Mouse (Mus musculus) c-Kit-positive CD71-positive TER-119-negative erythroid progenitor cells, embryonic 14.5 days (primary cell): ENCODE measurements at regions not wholly inside any gene's neighbourhood (a gene's known extent, or its start where the extent isn't known, plus 50 kb on each side); places are given as distances from the start of the nearest gene placed in this dataset.

ENCODE experiments used
- DNase-seq: peaks from one replicate; pipeline ENCODE4 v3.0.0-alpha.2; 2013; ENCODE audit warnings: low read depth

DNA sequence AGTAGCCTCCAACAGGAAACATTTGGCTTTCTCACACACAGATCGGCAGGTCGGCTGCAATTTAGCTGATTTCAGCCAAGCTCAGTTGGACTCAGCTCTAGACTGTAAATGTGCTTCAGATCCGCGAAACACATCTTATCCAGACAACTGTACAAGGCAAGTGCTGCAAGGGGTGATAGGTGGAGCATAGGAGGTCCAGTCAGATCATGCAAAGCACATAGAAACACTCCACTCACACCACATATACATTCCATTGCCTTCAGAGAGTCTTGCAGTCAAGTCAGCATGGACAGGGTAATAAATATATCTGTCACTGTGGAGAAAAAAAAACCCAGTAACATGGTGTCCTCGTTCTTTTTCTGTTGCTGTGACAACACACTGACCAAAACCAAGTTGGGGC, 160.3 kb downstream of the H2al1j start:
- DNase-seq, result no peak

DNA sequence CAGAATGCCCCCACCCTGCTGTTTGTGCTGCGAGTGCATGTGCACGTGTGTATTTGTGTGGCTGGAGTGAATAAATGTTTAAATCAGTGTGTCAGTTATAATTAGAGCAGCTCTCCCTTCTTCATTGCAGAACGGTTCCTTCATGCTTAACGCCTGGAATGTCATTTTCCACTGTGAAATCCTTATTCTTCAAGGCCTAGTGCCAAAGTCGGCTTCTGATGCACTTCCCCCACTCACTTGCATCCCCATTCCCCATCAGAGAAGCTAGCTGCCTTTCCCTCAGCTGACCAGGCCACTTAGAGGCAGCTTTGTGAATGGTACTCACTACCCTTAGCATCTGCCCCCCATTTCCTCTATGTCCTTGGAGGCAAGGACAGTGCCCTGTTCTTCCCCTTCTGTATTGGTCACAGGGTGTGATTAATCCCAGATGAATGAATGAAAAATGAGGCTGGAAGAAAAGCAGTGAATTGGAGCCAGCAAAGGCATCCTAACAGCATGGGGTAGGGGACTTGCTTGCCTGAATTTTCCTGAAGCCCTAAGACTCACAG, 162.6 kb downstream of the H2al1j start:
- no peak for DNase-seq

DNA sequence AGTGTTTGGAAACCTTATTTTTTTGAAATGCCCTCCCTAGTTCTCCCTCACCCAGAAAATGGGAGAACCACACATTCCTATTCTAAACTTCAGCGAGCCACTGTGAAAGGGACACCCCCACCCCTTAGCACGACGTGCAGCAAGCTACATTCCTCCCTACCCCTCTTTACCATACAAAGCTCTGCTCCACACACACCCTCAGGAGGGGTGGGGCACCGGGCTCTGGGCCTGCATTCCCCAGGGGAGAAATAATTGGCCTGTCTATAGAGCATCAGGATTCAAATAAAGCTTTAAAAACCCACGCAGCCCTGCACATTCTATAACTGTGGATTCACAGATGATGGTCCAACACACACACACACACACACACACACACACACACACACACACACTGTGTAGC, 163.6 kb downstream of the H2al1j start:
- DNase-seq, result no peak

DNA sequence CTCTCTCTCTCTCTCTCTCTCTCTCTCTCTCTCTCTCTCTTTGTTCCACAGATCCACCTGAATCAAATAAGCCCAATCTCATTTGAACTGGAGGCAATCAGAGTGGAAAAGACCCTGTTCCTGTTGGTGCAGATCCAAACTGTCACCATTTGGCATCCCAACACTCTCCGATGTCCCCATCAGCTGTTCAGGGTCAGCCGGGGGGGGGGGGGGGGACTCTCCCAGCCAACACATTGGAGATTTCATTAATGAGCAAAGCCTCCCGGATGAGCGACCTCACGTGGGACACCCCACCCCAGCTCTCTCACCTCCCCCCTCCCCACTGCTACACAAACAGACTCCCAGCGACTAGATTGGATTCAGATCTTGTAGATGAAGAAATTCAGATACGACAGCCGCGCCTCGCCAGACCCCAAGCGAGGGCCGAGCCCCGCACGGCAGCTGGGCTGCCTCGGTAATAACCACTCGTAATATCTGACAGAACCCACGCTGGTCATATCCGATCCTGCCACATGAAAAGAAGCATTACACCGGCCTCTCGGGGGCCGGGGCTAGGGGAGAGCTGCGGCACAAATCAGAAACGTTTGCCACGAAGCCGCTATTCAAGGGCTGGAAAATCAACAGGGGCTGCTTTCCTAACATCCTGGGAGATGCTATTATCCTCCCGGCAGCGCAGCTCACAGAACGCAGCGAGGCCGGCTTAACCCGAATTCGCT, 164.2 kb downstream of the H2al1j start:
- no peak for DNase-seq

DNA sequence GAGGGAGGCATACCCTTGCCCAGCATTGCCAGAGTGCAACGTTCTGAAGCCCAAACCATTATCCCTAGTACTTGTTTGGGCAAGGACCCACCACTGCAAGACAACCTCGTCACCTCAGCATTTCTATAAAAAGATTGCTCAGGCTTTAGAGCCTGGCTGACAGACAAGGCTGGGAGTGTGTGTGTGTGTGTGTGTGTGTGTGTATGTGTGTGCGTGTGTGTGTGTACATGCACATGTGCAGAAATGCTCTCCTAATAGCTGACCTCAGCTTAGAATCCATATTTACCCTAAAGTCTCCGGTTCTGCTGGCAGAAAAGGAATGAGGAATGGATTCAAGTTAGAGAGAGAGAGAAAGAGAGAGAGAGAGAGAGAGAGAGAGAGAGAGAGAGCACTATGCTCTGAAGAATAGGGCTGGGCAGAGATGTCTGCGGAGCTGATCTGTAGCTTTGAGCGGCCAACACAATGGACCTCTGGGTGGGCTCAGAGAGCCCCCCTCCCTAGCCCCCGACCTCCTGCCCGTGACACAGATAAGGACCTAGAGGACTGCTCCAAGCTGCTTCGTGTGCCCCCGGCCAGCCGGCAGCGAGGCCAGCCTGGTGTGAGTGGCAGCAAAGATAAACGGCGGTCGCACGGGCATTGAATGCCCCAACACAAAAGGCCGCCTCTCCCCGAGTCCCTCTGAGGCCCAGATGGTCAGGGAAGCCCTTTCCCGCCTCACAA, 166.1 kb downstream of the H2al1j start:
- DNase-seq, result no peak

DNA sequence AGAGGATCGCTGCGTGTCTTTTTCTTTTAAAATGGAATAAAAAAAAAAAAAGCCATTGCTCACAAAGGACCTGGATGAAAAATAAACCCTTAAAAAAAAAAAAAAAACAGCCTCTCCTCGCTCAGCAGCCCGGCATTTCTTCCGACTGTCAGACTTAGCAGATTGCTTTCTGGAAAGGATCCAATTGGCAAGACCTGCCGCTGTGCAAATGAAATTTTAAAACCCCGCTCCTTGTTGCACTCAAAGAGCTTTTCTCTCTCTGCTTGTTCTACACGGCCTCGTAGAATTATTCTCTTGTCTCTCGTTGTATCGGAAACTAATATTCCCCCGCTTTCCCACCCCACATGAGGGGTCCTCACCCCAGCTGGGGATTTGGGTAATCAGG, 166.6 kb downstream of the H2al1j start:
- no peak for DNase-seq

DNA sequence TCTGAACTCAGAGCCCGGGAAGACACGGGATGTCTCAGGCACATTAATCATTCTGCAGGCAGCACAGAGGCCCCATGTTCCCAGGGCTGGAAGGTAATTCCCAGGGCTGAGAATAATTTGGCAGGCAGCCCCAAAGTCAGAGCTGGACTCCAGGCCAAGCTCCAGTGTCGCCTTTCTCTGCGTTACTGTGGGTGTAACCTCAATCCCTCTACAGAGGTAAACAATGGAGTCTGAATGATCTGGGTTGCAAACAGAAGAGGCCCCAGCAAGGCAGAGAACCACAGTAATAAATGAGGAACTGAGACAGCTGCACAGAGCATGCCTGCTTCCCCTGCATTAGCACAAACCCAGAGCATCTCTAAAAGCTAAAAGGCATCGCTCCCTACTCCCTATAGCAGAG, 184.8 kb downstream of the H2al1j start:
- no peak for DNase-seq

DNA sequence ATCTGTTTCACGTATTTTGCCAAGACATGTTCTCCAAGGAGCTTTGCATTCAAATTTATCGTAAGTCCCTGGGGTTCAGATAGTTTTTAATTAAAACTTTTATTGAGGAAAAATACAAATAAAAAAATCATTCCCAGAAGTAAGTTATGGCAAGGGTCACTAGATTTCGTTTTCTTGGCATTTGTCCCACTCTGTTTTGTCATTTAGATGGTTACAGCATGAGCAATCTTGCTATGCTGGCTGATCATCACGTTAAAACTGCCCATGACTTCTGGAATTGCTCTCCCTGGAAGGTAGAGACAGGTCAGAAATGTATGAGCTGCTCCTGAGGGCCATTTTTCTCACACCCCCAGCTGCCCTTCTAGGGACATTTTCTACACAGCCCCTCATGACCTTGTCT, 185.3 kb downstream of the H2al1j start:
- DNase-seq, result no peak

DNA sequence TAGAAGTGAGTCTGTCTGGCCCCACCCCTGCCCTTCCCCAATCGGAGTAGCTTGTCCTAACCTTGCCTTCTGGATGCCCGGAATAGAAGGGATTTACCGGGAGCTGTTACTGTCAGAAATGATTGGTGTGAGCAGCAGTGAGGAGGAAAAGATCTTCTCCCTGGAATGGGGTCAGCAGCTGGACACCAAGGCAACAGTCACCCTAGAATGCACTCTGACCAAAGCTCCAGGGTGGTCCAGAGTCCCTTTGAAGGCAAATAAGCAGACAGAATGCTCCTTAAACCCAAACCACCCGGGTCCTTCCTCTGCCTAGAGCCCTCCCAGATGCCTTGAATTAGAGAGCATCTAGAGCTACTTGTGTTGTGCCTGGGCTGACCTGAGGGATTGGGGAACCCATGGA, 196.2 kb downstream of the H2al1j start:
- DNase-seq, result no peak

DNA sequence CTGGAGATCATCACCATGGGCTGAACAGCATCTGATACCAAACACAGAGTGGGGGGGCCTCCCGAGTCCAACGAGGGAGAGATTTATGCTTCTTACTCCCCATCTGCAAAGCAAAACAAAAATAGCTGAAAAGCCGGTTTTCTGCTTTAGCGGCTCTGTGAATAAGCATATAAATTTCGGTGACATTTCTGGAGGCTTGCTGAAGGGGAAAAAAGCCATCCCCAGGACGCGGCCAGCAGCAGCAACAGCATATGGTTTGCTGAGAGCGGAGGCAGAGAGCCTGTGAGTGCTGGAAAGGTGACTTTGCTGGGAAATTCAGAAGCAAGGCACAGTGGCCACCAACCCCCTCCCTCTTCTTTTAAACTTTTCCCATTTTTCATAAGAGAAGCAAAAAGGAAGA, 197.7 kb downstream of the H2al1j start:
- DNase-seq, result no peak

DNA sequence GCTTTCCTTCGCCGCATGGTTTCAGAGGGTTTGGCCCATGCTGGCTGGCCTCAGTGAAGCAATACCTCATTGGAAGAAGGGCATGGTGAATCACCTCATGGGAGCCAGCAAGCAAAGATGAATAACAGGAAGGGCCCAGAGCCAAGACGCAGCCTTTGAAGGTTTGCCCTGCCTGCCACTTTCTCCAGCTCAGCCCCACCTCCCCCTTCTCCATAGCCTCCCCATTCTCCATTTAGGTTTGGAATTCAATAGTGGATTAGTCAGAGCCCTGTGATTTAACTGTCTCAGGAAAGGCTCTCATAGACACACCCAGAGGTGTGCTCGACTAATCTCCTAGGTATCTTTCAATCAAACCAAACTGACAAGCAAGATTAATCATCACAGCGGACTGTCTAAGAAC, 201.0 kb downstream of the H2al1j start:
- no peak for DNase-seq

DNA sequence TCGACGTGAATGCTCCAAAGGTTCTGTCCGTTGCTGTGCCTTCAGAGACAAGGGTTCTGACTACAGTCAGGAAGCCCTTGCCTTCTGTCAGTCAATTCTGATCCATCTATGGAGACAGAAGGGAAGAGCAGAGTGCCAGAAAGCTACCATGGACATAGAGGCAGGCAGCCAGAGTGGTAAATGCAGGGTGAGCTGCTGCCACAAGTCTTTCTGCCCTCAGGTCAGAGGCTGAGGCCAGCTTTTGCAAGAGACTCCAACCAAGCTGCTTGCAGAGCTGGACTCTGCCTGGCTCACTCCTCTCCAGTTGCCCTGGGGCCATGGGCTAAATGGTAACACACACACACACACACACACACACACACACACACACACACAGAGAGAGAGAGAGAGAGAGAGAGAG, 201.6 kb downstream of the H2al1j start:
- no peak for DNase-seq

DNA sequence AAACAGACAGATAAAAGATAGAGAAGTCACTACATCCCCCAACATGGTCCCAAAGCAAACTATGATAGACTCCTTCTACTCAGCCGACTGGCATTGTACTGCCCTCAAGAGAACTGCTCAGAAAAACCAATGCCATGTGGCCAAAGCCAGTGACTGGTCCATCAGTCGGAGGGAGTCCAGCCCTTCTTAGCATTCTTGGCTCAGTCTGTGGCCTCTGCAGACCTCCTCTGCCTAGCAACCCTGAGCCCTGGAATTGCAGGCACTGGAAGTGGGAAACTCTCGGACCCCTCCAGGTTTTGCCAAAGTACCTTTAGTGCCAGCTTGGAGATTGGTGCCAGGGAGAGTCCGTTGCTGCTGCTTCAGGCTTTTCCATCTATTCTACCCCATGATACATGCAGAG, 205.2 kb downstream of the H2al1j start:
- DNase-seq, result no peak

DNA sequence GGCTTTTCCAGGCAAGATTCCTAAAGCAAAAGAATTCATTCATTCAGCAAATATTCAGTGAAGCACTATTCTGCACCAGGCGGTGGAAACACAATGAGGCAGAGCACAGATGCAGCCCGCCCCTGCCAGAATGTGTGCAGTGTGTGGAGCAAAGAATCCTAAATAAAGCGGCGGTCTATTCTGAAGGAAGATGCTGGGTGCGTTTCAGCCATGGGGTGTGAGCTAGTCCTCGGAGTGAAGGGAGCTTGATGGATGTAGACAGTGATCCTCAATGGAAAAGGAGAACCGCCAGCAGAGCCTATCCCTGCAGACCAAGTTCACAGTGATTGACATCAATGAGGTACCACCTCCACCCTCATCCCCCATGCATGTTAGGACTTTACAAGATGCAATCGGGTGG, 206.2 kb downstream of the H2al1j start:
- DNase-seq, result no peak

DNA sequence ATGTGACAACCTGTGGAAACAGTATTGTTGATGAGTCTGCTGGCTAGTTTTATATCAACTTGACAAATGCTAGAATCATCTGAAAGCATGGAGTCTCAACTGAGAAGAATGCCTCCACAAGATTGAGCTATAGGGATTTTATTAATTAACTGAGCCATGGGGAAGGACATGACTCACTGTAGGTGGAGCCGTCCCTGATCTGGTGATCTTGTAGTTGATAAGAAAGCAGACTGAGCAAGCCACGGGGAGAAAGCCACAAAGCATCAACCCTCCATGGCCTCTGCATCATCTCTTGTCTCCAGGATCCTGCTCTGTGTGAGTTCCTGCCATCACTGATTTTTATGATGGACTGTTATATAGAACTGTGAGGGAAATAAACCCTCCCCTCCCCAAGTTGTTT, 213.4 kb downstream of the H2al1j start:
- no peak for DNase-seq

DNA sequence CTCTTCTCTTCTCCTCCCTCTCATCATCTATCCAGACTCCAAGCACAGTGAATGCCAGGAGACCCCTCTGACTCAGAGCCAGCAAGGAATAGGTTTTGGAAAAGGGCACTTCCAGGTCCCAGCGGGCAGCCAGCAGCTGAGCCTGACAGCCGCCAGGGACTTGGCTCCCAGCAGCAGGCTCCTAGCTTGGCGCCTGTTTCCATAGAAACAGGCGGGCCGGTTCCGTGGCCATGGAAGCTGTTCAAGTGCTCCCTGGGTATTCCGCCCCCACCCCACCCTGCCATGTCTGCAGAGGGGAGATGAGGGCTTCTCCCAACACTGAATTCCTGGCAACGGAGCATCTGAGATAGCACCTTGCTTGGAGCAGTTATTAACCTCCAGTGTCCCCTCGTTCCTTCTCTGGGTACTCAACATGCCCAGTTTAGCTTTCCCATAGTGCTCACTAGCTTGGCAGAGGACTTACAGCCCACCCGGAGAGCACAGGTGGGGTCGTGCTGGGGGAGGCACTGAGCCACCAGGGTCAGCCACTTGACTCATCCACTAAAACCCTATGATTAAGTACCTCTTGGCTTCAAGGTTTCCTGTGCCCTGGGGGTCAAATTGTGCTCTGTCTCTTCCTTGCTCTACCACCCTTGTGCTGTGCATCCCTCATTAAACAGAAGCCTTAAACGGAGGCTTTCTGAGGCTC, 222.7 kb downstream of the H2al1j start:
- DNase-seq, result no peak

DNA sequence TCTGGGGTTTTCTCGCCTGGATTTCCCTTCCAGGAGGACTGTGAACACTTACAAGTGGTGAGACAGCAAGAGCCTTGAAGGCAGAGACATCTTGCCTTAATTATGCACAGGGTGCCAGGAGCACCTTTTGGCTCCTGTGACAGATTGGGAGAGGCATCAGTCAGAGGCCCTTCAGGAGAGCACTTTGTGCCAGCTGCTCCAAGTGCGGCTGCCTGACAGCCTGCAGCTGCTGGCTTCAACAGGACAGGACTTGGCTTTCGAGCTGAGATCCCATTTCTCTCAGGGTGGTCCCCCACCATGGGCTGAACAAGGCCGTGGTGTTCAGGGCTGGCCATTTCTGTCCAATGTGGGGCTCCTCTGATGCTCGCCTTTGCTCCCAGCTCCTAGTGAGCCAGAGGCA, 224.6 kb downstream of the H2al1j start:
- no peak for DNase-seq

DNA sequence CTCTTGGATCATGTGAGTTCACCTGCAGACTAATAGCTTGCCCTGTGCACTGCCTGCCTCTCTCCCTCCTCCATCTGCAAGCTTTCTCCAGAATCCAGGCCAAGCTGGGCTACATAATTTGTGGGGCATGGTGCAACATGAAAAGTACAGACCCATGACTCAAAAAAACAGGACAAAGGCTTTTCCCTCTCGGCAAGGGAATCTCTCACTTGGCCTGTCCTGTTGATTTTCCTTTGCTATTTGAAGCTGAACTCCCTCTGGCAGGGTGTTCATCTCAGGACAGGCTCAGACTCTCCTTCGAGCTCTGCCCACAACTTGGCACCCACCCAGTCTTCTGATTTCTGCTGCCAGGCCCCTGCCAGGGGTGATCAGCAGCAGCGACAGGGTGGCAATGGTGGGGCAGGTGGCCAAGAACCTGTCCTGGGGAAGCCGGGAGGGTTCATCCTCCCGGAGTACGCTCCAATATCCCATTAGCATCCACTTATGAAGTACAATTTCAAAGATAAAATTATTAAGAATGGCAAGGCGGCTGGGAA, 227.5 kb downstream of the H2al1j start:
- no peak for DNase-seq

DNA sequence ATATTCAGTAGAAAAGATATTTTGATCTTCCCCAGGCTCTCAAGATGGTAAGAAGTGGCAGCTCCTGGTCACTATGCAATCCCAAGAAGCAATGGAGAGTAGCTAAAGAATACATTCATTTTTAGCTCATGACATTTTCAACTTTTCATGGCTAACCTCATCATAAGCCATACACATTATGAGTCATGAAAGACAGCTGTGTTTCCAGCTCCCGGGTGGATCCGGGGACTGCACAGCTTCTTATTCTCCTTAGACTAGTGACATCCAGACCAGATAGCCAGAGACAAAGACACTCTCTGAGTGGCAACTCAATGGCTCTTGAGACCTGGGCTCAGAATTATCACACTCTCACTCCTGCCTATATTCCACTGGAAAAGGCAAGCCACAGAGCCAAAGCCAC, 230.6 kb downstream of the H2al1j start:
- DNase-seq, result no peak

DNA sequence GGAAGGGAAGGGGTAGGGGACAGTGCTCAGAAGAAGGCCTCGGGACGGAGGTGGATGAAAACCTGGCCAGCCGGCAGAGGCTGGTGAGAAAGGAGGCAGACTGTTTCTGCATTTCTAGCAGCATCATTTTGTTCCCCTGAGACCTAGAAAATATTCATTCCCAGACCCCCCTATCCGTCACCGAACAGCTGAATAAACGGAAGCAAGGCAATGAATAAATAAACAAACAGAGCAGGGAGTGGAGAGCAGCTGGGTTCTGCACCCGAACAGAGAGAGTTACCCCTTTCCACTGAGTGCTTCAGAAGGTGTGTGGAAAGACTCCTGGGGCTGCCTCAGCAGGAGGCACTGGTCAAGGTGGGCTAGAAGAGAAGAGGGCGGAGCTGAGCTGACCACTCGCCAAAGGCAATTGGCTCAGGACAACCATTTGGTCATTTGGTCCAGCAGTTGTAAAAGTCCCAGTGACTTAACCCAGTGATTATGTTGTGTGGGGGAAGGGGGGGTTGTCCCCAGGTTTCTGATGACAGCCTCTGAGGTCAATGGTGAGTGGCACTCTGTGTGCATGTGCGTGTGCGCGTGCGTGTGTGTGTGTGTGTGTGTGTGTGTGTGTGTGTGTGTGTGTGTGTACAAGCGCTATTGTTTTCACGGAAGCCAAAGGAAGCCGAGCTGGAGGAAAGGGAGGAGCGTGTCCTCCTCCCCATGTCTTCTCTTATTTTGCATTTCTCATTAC, 233.1 kb downstream of the H2al1j start:
- DNase-seq, result no peak

DNA sequence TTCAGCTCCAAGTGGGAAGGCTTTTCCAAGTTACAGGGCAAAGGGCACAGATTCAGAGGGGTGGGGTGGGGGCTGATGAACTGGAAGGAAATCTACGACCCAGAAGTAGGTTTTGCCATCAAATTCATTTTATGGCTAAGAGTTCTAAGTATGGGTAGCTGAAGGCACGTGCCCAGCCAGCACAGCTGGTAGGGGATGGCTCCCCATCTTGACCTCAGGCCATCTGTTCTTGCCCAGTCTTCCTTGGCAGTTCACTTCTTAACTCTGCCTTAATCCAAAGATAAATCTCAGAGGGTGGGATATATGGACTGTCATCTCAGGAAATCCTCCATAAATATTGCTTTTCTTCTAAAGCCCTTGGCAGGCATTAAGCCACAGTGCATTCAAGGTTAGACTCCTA, 238.3 kb downstream of the H2al1j start:
- DNase-seq, result no peak

DNA sequence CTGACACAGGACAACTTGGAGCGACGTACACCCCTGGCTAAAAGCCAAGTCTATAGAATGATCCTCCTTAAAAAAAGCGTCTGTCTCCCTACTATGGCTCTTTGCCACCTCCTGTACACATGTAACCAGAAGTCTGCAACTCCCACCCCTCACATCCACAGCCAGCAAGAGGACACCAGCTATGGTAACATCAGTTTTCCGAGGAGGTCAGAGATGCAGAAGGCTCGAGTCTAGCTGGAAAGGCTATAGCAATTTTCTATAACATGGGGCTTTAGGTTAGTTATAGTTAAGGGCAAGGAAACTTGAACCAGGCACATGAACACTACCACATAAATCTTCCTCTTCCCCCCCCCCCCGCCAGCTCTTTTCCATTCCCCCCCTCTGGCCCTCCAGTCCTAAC, 240.2 kb downstream of the H2al1j start:
- DNase-seq, result no peak
